Mouse (Mus musculus) intestine, postnatal 0 days (tissue): Measurements from ENCODE around the gene 4930412O13Rik. TPM values are rescaled to one million over a fixed set of nuclear protein-coding genes. Genes with fewer than 3 reads are reported as not detected.

ENCODE experiments used
- ATAC-seq: fragments of 200-750 bp; cut with Nextera tagmentation; 2 replicates; pipeline ENCODE4 v1.8.0; 2017; ENCODE audit warnings: mild to moderate bottlenecking, moderate TSS enrichment, moderate library complexity
- H3K27ac ChIP-seq: fragments of 300-500 bp; sonication (generic); 2 replicates; pipeline ENCODE4 v1.5.1; 2014; ENCODE audit warnings: mild to moderate bottlenecking, low read depth, low read length, moderate library complexity
- H3K27me3 ChIP-seq: fragments of 300-500 bp; sonication (generic); replicated peaks from 2 replicates; pipeline ENCODE4 v1.6.1; 2014; ENCODE audit warnings: low read length, mixed read lengths; ENCODE audit not compliant: control insufficient read depth, insufficient read depth
- H3K36me3 ChIP-seq: fragments of 300-500 bp; sonication (generic); 2 replicates; pipeline ENCODE4 v1.6.1; 2014; ENCODE audit warnings: mild to moderate bottlenecking, moderate library complexity; ENCODE audit not compliant: control insufficient read depth, insufficient read depth
- H3K4me1 ChIP-seq: fragments of 300-500 bp; sonication (generic); replicated peaks from 2 replicates; pipeline ENCODE4 v1.6.1; 2014; ENCODE audit warnings: antibody characterized with exemption, low read length, mixed read lengths; ENCODE audit not compliant: control insufficient read depth, insufficient read depth
- H3K4me2 ChIP-seq: fragments of 300-500 bp; sonication (generic); replicated peaks from 2 replicates; pipeline ENCODE4 v1.6.1; 2014; ENCODE audit warnings: low read depth, mild to moderate bottlenecking, moderate library complexity
- H3K4me3 ChIP-seq: fragments of 300-500 bp; sonication (generic); 2 replicates; pipeline ENCODE4 v1.5.1; 2014; ENCODE audit warnings: low read depth, low read length
- H3K9ac ChIP-seq: fragments of 300-500 bp; sonication (generic); 2 replicates; pipeline ENCODE4 v1.6.1; 2014; ENCODE audit warnings: mild to moderate bottlenecking, low read depth, low read length
- H3K9me3 ChIP-seq: fragments of 300-500 bp; sonication (generic); 2 replicates; pipeline ENCODE4 v1.6.1; 2016; ENCODE audit warnings: mixed run types; ENCODE audit not compliant: control insufficient read depth
- CTCF ChIP-seq: sonication (generic); IDR thresholded peaks from 2 replicates; pipeline ENCODE4 v1.5.1; 2016; ENCODE audit warnings: low read depth, mild to moderate bottlenecking, control low read depth, antibody characterized with exemption, moderate library complexity
- WGBS: fragments of 180-500 bp; shearing (Covaris S2); extraction: QIAGEN DNeasy Blood & Tissue Kit; methylation state at CpG from one replicate; pipeline ENCODE4 v1.1.7; 2014; 5-methylcytosine and 5-hydroxymethylcytosine counted together
- polyA plus RNA-seq: library from polyadenylated mRNA; unstranded; fragments of >200 nt; fragmentation: Nextera tagmentation; extraction: Ambion mirVana; gene quantifications from 2 replicates; pipeline ENCODE4 v1.2.1, GENCODE M21; 2015

The 4930412O13Rik gene
- polyA plus RNA-seq, 1 experiment from 2014 or later: not detected

DNA sequence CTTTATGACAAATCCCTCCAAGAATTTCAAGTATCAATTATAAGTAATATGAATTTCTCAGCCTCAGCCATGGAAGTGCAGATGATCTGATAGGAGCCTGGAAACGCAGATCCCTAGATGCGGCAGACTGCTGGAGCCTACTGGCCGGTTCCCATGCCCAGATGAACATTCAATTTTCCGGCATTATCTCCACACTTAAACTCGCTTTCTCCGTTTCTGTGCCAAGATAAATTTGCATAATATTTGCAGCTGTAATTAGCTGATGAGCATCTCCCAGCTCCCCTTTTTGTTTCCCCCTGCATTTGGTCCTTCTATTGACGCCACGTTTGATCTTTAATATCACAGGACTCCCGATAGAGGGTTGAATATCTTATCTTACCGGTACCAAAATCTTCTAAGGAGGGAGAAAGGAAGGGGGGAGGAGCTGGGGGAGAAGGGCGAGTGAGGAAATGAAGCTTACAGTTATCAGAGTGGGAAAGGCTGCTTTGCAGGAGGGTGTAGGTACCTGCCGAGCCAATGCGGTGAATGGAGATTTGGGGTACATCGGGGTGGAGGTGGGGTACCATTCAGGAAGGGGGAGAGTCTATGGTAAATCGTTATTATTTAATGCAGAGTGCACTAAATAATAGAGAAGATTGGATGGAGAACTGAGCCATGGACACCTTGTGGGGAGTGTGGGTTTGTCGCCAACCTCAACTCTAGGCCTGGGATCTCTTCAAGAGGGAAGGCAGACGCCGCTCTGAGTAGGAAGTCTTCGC, 14.0 kb downstream of the 4930412O13Rik start:
- H3K4me1 ChIP-seq: no peaks in the 10 kb centered on the region
- no peak overlapping the region for H3K4me2 ChIP-seq
- H3K9ac ChIP-seq: no peak overlapping the region
- no peak for TF ChIP-seq CTCF
- ATAC-seq: no peak
- H3K9me3 ChIP-seq: no peaks in the 10 kb centered on the region
- 2% methylated on average over 19 of the region's 19 CpGs for WGBS
- no peaks in the 10 kb centered on the region for H3K36me3 ChIP-seq
- H3K4me3 ChIP-seq: no peak overlapping the region
- H3K27me3 ChIP-seq: peaks cover 91% of the 10 kb centered on the region
- no peak overlapping the region for H3K27ac ChIP-seq

DNA sequence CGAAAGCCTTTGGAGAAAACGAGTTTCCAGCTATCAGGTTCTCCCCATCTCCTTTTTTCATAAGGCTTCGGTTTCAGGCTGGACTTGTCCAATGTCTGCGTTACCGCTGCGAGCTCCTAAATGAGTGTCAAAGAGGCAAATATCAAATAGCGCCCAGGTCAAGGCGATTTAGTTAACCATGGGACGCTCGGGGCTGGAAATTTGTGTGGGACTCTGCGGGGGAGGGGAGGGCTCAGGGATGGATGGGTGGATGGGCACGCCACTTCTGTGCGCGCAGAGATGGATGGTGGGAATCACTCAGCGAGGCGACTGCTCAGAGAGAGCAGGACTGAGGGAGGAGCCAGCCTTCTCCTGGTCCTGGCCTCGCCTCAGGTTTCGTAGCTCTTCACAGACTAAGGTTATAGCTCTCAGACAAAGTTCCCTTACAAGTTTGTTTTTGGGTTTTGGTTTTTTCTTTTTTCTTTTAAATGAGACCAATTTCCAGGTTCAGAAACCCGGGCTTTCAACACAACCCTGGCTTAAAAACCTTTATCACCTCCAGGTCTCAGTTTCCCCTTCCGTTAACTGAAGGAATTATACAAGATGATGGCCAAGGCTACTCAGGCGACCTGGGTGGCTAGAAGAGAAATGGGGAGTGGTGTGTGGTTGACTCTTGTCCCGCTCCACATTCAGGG, 15.2 kb downstream of the 4930412O13Rik start:
- no peaks in the 10 kb centered on the region for H3K9me3 ChIP-seq
- H3K27me3 ChIP-seq: peaks cover 81% of the 10 kb centered on the region
- H3K4me1 ChIP-seq: no peaks in the 10 kb centered on the region
- no peak overlapping the region for H3K9ac ChIP-seq
- 2% methylated on average over 22 of the region's 22 CpGs for WGBS
- H3K4me2 ChIP-seq: no peak overlapping the region
- TF ChIP-seq CTCF: no peak
- H3K36me3 ChIP-seq: no peaks in the 10 kb centered on the region
- no peak overlapping the region for H3K27ac ChIP-seq
- ATAC-seq: no peak
- H3K4me3 ChIP-seq: no peak overlapping the region

DNA sequence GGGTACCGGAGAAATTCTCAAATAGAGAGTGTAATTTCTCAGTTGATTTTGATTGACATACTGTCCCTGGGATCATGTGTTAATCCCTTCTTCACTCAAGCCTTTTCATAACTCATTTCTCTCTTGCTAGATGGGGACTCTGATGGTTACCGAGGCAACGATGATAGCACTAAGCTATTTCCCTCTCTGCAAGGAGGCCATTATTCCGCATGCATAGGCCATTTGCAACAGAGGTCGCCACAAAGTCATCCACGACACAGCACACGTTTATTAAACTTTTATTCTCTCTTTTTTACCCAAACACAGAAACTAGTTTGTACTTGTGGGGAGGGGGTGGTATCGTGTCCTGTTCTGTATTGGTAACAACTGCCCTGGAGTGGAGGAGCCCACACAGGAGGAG, 16.8 kb downstream of the 4930412O13Rik start:
- H3K4me2 ChIP-seq: no peak overlapping the region
- no peak overlapping the region for H3K27ac ChIP-seq
- H3K36me3 ChIP-seq: no peaks in the 10 kb centered on the region
- no peak for TF ChIP-seq CTCF
- no peak for ATAC-seq
- no peak overlapping the region for H3K4me3 ChIP-seq
- H3K9ac ChIP-seq: no peak overlapping the region
- peaks cover 77% of the 10 kb centered on the region for H3K27me3 ChIP-seq
- 20% methylated on average over 8 of the region's 8 CpGs for WGBS
- H3K4me1 ChIP-seq: no peaks in the 10 kb centered on the region
- no peaks in the 10 kb centered on the region for H3K9me3 ChIP-seq

DNA sequence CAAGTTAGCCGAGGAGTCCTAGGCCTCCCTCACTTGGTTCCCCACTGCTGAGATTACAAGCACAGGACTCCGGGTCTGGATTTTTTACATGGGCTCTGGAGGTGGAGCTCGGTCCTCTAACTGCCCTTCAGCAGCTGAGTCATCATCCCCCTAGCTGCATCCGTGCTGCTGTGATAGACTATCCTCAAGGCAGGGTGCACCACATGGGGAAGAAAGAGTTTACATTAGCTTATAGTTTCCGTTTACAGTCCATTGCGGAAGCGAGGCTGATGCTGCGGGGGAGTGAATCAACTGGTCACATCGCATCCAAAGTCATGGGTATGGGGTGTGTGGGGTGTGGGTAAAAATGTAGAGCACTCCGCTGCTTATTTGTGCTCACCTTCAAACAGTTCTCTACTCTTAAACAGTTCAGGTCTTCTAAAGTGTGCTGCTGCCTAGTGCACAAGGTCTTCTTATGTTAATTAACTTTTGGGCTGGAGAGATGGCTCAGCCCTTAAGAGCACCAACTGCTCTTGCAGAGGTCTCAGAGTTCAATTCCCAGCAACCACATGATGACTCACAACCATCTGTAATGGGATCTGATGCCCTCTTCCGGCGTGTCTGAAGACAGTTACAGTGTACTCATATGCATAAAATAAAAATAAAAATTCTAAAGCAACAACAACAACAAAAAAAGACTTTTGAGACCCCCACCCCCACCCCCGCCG, 23.0 kb downstream of the 4930412O13Rik start:
- Histone ChIP-seq H3K36me3 (no peaks in the 10 kb centered on the region), H3K4me1 (no peaks in the 10 kb centered on the region), H3K9ac (no peak overlapping the region), H3K9me3 (no peaks in the 10 kb centered on the region), H3K4me2 (no peak overlapping the region), H3K4me3 (no peak overlapping the region), H3K27me3 (peaks cover 23% of the 10 kb centered on the region), H3K27ac (no peak overlapping the region)
- WGBS: 50% methylated on average over 14 of the region's 14 CpGs
- TF ChIP-seq CTCF: no peak
- ATAC-seq: no peak

DNA sequence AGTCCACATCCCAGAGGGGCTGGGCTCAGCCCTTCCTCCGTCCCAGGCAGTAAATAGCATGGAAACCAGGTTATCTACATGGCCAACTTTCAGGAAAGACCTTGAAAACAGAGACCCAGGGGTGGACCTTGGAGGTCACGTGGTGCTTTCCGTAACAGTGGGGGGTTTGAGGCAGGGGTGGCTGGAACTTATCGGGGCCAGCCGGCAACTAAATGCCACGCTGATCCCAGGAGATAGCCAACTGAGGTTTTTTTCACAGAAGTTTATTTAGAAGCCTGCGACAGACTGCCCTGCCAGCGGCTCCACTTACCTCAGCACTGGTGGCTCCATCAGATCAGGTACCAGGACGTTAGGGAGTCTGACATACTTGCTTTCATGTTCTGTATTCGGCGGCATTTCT, 24.9 kb downstream of the 4930412O13Rik start:
- TF ChIP-seq CTCF: no peak
- WGBS: 3% methylated on average over 11 of the region's 11 CpGs
- Histone ChIP-seq H3K27me3 (peaks cover 13% of the 10 kb centered on the region; the same call in 1 of the 2 replicates), H3K27ac (no peak overlapping the region), H3K4me2 (peak overlapping the region; percentile 32; the same call in 1 of the 2 replicates), H3K4me1 (no peaks in the 10 kb centered on the region), H3K4me3 (no peak overlapping the region), H3K9ac (no peak overlapping the region), H3K9me3 (no peaks in the 10 kb centered on the region), H3K36me3 (no peaks in the 10 kb centered on the region)
- no peak for ATAC-seq

DNA sequence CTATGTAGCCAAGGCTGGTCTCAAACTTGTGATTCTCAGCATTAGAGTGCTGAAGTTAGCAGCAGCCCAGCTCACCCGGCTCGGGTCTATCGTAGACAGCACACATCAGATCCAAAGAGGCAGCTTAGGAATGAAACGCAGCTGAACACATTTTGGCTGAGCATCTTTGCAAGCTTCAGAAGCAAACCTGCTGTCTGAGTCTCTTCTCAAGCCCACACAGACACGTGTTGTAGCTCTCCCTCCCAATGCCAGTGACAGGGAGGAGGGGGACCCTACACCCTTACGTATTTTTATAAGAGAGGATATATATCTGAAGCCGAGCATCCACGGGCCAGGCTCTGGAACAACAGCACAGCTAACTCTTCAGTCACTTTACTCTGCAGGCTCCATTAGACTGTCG, 36.5 kb downstream of the 4930412O13Rik start:
- Histone ChIP-seq H3K4me2 (no peak overlapping the region), H3K4me1 (peaks cover 3% of the 10 kb centered on the region; the same call in 1 of the 2 replicates), H3K36me3 (peaks cover 7% of the 10 kb centered on the region), H3K4me3 (no peak overlapping the region), H3K27me3 (no peaks in the 10 kb centered on the region), H3K27ac (no peak overlapping the region), H3K9ac (no peak overlapping the region), H3K9me3 (no peaks in the 10 kb centered on the region)
- ATAC-seq: no peak
- 91% methylated on average over 9 of the region's 9 CpGs for WGBS
- TF ChIP-seq CTCF: no peak
